Mouse (Mus musculus) spleen, postnatal 36 days (tissue): Measurements from ENCODE around the gene Diras1.
"Not testable (repeated sequence)": the region's sequence is repeated elsewhere in the genome, so short reads cannot be mapped to it uniquely, and the experiment has no call there.

Experiments
- DNase-seq, 2 experiments: peaks; one replicate each; pipeline ENCODE4 v3.0.0; 2022; ENCODE audit warnings: low spot score in 2 of 2, mixed read lengths in 1 of 2

Diras1 gene

DNA sequence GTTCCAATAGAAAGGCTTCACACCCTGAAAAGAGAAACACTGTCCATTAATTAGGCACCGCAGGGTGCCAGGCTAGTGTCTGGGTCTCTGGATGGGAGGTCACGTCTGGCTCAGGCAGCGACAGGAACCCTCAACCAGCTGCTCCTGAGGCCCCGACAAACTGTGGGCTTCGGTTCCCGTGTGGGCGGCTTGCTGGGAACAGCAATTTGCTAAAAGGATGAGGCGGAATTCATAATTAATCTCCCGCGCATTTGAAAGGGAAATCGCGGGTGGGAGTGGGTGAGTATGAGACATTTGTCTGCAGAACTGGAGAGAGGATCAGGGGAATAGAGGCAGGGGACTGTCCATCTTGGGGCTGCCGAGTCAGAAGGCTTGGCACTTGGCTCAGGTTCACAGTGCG is 27.4 kb downstream of the Diras1 start:
- DNase-seq: no peak

GRCm38 (mm10) chr10:80997332-80997731 is 28.1 kb downstream of the Diras1 start:
- no peak for DNase-seq

- DNase-seq: no peak
These were observed 29.0 kb downstream of the Diras1 start for GRCm38 (mm10) chr10:80996501-80996900.

DNA sequence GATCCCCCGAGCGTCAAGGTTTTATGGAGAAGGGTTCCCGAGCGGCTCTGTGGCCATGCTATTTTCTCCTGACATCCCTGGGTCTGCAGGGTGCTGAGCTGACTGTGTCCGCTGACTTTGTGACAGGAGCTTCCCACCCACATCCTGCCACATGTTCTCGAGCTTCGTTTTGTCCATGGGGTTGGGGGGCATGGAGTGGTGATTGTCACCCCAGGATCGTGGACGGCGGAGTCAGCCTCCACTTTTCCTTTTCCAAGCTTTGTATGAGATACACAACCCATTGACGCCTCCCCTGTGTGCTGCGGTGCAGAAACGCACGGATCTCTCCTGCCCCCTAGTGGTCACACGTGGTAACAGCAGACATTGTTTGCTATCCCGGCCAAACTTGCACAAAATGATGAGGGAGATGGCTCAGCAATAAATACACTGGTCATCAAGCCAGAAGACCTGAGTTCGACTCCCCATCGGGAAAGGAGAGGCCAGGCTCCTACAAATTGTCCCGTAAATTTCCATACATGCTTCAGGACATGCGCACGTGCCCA is 30.3 kb downstream of the Diras1 start:
- peak; percentile 54 to 62 for DNase-seq

DNA sequence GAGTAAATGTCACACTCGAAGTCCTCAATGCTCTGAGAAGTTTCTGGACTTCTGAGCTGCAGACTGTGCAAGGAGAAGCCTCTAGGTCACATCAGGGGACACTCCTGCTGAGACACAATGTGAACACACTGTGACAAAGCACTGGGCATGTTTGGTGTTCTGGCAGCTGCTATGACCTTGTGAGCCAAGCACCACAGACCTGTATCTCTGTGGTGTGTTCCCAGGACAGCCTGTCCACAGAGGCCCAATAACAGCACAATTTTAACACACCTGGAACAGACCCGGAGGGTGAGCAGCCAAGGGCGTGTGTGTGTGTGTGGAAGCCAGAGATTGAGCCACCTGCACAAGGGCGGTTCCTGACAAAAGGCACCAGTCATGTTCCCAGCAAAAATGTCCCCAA is 30.8 kb downstream of the Diras1 start:
- DNase-seq: no peak

DNA sequence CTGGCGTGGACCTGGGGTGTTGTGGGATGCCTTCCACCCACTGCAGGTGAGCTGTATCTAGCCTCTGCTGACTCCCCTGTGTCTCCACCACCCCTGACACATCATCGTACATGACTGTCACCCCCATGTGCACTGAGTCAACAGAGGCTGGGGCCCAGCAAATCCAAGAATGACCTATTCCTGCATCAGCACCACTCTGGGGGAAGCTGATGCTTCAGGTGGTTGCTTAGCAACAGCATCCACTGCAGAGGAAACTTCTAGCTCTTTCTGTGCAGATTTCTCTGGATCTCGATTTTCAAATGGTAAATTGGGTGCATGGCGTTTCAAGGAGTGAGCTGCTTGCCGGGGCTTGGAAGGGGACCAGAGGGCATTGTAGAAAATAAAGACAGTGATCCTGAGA is 32.2 kb downstream of the Diras1 start:
- no peak for DNase-seq

DNA sequence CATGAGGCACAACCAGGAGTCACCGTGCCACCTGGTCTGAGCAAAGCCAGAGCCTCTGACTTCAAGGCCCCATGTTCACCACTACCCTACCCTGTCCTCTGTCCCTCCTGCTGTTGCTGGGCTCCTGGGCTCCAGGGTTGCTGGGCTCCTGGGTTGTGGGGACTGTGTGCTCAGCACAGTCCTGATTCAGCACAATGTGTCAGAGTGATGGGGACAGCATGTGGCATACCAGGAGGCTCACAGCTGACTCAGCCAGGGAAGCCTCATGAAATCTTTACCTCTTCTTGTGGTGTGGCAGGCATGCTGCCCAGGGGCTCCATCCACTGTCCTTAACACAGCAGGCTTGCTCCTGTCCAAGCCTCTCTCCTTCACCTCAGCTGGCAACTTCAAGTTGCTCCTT is 33.5 kb downstream of the Diras1 start:
- no peak for DNase-seq

DNA sequence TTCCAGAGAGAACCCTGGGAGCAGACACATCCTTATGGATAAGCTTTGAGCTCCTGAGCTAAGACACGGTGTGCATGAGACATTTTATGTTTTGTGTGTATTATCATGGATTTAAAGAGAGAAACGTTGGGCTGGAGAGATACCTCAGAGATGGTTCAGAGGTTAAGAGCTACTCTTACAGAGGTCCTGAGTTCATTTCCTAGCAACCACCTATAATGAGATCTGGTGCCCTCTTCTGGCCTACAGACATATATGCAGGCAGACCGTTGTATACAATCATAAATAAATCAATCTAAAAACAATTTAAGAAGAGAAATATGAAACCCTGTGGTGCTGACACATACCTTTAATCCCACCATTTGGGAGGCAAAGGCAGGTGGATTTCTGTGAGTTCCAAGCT is 34.5 kb downstream of the Diras1 start:
- peak in 1 of 2 experiments; percentile 48 for DNase-seq

GRCm38 (mm10) chr10:80990406-80990805 is 35.1 kb downstream of the Diras1 start:
- DNase-seq: peak; percentile 72 to 76

GRCm38 (mm10) chr10:80989854-80990253 is 35.6 kb downstream of the Diras1 start:
- not testable (repeated sequence) for DNase-seq

GRCm38 (mm10) chr10:80989446-80989845 is 36.0 kb downstream of the Diras1 start:
- DNase-seq: peak; percentile 72 to 81

DNA sequence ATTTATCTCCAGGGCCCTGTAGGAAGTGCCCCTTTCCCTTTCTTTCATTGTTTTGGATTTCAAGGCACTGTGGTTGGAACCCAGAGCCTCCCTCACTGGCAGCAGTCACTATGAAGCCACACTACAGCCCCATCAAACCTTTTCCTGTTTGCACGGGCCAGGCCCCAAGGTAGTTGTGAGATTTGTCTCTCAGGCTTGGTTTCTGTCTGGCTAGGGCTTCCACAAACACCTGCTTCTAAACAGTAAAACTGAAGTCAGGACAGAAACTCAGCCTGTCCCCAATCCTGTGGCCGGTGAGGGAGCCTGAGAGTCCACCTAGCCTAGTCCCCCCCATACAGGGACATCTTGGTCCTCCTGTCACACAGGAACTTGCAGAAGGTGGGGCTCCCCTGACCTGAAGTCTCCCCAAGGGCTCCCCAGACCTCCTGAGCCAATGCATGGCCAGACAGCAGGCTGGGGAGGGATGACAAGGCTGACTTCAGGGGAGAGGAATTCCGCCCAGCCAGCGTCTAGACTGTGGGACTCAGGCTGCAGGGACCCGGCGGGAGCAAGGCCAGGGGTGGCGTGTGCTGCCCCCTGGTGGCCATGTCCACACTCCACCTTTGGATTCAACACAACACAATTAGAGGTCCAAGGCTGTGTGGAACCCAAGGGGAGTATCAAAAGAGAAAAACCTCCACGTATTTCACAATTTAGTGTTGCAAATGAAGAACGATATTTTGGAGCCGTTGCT is 37.6 kb downstream of the Diras1 start:
- peak; percentile 67 to 72 for DNase-seq

DNA sequence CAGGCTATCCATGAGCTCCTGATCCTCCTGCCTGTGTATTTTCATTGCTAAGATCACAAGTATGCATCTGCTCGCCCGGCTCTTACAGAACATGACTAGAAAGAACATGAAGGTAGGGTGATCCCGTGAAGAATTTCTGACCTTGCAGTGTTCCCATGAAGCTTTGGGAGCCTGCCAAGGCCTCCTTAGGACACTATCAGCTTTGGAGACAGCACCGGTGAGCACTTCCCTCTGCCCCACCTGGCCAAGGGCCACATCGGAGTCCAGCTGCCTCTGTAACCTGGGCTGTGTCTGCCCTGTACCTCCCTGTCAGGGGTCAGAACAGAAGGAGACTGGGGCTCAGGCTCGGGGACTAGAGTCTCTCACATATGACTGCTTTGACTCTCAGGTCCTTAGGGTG is 38.7 kb downstream of the Diras1 start:
- DNase-seq: no peak

DNA sequence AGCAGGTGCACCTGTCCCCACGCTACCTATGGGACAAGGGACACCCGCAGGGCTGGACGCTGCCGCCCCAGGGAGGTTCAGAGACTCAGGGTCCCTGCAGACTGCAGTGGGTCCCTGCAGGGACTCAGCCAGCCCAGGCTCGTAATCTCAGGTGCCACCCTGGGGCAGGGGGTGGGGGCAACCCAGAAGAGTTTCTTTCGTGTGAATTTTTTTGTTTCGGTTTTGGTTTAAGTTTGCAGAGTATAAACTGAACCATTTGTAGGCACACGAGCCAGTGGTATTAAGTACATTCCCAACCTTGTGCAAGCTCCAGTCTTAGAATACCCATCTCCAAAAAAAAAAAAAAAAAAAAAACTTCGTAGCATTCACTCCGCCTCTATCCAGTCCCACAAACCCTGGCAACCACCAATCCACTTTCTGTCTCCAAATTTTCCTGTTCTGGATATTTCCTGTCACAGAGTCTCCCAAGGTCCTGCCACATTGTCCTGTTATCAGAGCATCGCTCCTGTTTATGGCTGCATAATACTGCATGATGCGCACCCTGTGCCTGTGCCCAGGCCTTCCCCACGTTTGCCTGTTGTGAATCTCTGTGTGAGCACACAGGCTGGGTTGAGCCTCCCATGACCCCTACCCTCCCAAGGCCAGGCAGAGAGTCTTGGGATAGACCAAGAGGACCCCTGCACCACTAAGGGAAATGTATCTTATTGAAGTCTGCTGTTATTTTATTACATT is 39.3 kb downstream of the Diras1 start:
- no peak for DNase-seq

DNA sequence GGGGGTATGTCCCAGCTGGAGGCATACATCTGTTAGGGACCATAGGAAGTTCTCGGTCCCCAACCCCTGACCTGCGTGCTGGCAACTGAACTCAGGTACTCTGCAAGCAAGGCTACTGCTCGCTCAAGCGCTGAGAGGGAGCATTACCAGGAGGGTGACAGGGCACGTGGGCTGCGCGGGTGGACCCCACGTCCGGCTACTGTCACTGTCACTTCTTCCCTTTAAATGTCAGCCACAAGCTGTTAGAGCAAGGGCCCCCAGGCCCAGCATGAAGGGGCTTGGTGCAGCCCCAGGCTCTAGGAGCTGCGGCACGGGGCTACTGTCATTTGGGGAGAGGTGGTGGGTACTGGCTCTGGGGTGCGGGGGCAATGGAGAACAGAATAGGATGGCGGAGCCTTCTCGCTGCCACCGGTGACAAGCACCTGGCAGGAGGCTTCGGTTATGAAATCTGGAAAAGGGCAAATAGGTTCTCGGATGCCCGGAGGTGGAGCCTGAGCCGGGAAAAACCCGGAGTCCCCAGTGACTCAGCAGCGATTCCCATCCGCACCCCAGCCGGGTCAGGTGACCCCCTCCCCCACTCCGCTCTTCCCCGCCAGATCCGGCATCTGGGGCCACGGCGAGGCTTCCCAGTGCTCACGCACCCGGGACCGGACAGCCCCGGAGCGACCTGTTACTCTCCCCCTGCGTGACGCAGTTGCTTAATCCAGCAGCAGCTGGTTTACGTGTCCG is 40.1 kb downstream of the Diras1 start:
- peak in 1 of 2 experiments; percentile 25 for DNase-seq

- DNase-seq: no peak
These were observed 41.2 kb downstream of the Diras1 start for GRCm38 (mm10) chr10:80984223-80984622.

DNA sequence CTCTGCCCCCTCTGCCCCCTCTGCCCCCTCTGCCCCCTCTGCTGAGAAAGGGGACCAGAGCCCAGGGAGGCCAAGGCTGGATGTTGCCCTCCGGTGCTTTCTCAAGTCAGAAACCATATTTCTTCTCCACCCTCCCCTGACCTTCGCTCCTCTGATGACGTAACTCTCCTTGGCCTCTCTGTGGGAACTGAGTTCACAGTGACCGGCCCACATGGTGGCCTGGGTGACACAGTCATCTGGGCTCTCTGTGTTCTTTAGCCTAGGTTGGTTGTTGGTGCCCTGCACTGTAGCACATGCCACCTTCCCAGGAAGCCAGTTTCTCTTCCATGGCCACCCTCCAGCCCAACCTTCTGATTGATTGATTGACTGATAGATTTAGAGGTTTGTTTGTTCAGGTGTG is 43.1 kb downstream of the Diras1 start:
- DNase-seq: no peak

DNA sequence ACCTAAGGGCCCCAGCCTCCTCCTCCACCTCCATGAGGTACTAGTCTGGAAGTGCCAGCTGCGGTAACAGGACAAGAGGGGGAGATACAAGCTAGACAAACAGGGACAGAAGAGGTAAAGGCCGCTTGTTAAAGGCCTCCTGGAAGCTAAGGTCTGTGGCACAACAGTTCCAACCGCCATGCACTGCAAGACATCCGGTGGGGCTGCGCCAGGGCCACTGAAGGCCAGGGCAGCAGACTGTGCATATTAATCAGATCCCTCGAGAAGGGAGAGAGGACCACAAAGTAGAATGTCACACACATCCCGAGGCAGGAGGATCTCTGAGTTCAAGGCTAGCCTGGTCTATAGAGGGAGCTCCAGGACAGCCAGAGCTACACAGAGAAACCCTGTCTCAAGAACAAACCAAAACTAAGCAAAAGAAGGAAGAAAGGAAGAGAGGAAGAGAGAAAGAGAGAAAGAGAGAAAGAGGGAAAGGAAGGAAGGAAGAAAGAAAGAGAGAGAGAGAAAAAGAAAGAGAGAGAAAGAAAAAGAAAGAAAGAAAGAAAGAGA is 43.8 kb downstream of the Diras1 start:
- no peak for DNase-seq

GRCm38 (mm10) chr10:80975478-80975877 is 50.0 kb downstream of the Diras1 start:
- DNase-seq: no peak

DNA sequence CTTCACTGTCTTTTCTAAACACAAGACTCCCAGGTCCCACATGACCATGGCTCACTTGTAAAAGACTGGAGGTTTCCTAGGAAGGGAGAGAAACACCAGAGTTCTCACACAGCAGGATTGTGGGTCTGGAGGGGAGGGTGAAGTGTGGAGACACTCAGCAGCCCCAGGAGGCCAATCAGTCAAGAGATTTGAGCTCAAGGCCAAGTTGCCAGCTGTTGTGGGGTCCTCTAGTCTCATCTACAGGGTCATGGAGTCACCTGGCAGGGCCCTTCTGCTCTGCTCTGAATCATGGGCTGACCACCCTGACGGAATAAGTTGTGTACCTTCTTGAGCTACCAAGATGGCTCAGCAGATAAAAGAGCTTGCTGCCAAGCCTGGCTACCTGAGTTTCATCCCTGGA is 51.7 kb downstream of the Diras1 start:
- no peak for DNase-seq

- no peak for DNase-seq
These were observed 53.1 kb downstream of the Diras1 start for GRCm38 (mm10) chr10:80972071-80972987.
